Mouse (Mus musculus) liver, postnatal 0 days (tissue): ENCODE data around the gene Krt23.

Experiments
- CTCF ChIP-seq: sonication (generic); IDR thresholded peaks from 2 replicates; pipeline ENCODE4 v1.5.1; 2016; ENCODE audit warnings: antibody characterized with exemption, low read depth
- EP300 ChIP-seq: IDR thresholded peaks from 2 replicates; pipeline ENCODE4 v1.6.1; 2016; ENCODE audit warnings: antibody characterized with exemption, low read depth, mild to moderate bottlenecking

DNA sequence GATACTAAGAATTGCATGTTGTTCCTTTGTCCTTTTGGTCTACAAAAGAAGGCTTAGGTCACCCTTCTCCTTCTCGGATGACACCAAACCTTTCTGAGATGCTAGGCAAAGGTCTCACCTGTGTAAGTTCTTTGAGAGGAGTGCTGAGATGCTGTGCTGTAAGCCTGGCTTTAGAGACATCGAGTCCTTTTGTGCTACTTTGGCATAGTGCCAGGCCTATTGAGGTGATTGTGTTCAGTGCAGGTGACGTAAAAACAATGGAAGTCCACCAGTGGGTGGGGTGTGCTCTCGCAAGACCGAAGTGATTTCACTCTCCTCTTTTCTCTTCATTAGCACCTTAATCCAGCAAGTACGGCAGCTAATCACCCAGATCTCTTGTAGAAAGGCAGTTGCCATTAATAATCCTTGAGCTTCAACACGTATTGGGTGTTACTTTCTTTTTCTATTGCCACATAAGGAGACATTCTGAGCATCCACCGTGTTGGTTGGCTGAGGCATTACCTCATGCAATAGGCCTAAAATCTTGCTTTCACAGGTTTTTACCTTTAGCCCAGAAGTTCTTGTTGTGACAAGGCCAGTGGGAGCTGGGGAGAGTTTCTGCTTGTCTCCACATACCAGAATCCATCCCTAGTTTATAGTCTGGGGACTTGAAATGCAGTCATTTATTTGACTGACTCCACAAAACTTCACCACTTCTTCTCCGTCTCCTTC lies 7.3 kb upstream of the Krt23 start:
- TF ChIP-seq EP300 (no peak), CTCF (no peak)
